ENCODE assay signal across 13 mouse cellular contexts in genomic region chr9:13809937-13810336, GRCm38 (mm10). TPM values are rescaled to one million over a fixed set of nuclear protein-coding genes. Genes with fewer than 3 reads are reported as not detected.
DNase-seq lines count a peak whose midpoint lies in the region; ATAC-seq and TF ChIP-seq lines count a peak whose summit lies in the region.
"Had no signal": no experiment of that assay in that cellular context is flagged by ENCODE, and none has a peak within 500 bp of the region (broad histone marks: within the 10 kb centered on the region; RNA-seq: fewer than 3 reads in every experiment).

No protein-coding gene starts in this region.

- no peaks in the 10 kb centered on the region for H3K79me2 ChIP-seq in MEL (ENCODE audit: control insufficient read depth, insufficient read depth, low read length, poor library complexity)

- peak; percentile 44 for TF ChIP-seq RAD21 in MEL (IDR thresholded peaks at IDR 0.05; ENCODE audit: low read depth, low read length)

- H3K9ac ChIP-seq in forebrain, postnatal 0 days = no peak overlapping the region
- no peak overlapping the region for H3K9ac ChIP-seq in forebrain, embryonic 16.5 days (replicated peaks; ENCODE audit: low read depth, low read length)
- no peak overlapping the region for H3K9ac ChIP-seq in lung, embryonic 14.5 days
- H3K9ac ChIP-seq in MEL (ENCODE audit: control insufficient read depth, low read depth, low read length, poor library complexity, severe bottlenecking) = no peak overlapping the region
- H3K9ac ChIP-seq: limb, embryonic 12.5 days had no signal

- H3K4me3 ChIP-seq in forebrain, postnatal 0 days (ENCODE audit: low read depth, low read length) = no peak overlapping the region
- H3K4me3 ChIP-seq in forebrain, embryonic 16.5 days (replicated peaks; ENCODE audit: low read length) = no peak overlapping the region
- H3K4me3 ChIP-seq in lung, embryonic 14.5 days (ENCODE audit: low read depth, low read length) = no peak overlapping the region
- H3K4me3 ChIP-seq in MEL (ENCODE audit: control insufficient read depth in 1 of 2, insufficient read depth in 1 of 2, low read depth in 2 of 2, low read length in 2 of 2) = no peak overlapping the region
- H3K4me3 ChIP-seq: forebrain, embryonic 10.5 days; limb, embryonic 12.5 days; midbrain, embryonic 10.5 days had no signal

- TF ChIP-seq EP300 in MEL (IDR thresholded peaks at IDR 0.05; ENCODE audit: low read depth in 1 of 2, low read length in 2 of 2) = no peak

- peak; percentile 14 for DNase-seq in forebrain, postnatal 0 days
- DNase-seq in lung, embryonic 14.5 days = no peak
- no peak for DNase-seq in lung, postnatal 14 days
- peak; percentile 84 for DNase-seq in MEL (ENCODE audit: low read depth, low spot score)
- DNase-seq in cerebellum, adult 8-10 months = no peak
- no peak for DNase-seq in right cerebral cortex, postnatal 14 days
- DNase-seq: adrenal gland, postnatal 36 days; cerebellum, postnatal 25 days had no signal

- no peaks in the 10 kb centered on the region for H3K27me3 ChIP-seq in forebrain, postnatal 0 days (ENCODE audit: insufficient read depth, low read length)
- no peaks in the 10 kb centered on the region for H3K27me3 ChIP-seq in forebrain, embryonic 16.5 days (replicated peaks; ENCODE audit: control insufficient read depth, insufficient read depth, low read length)
- H3K27me3 ChIP-seq in lung, embryonic 14.5 days (ENCODE audit: insufficient read depth, low read length) = no peaks in the 10 kb centered on the region
- H3K27me3 ChIP-seq in MEL (ENCODE audit: control insufficient read depth in 1 of 2, insufficient read depth in 2 of 2, low read length in 2 of 2) = no peaks in the 10 kb centered on the region
- H3K27me3 ChIP-seq: limb, embryonic 12.5 days had no signal

- H3K4me2 ChIP-seq in forebrain, postnatal 0 days (ENCODE audit: low read depth) = no peak overlapping the region
- no peak overlapping the region for H3K4me2 ChIP-seq in forebrain, embryonic 16.5 days (ENCODE audit: low read length)
- no peak overlapping the region for H3K4me2 ChIP-seq in lung, embryonic 14.5 days
- H3K4me2 ChIP-seq: limb, embryonic 12.5 days had no signal

- peak; percentile 49 for TF ChIP-seq CTCF in forebrain, postnatal 0 days (IDR thresholded peaks at IDR 0.05; ENCODE audit: low read depth)
- peak; percentile 30; the same call in 1 of the 2 replicates for TF ChIP-seq CTCF in lung, embryonic 14.5 days (IDR thresholded peaks at IDR 0.05; ENCODE audit: low read depth)
- peak; percentile 64 to 81 (median 76) for TF ChIP-seq CTCF in MEL (IDR thresholded peaks at IDR 0.05 in 2 of 3, conservative IDR thresholded peaks at IDR 0.05 in 1 of 3; ENCODE audit: control insufficient read depth in 1 of 3, insufficient read depth in 1 of 3, low read depth in 2 of 3, low read length in 3 of 3, poor library complexity in 1 of 3, severe bottlenecking in 1 of 3)

- peaks cover 54% of the 10 kb centered on the region for H3K36me3 ChIP-seq in forebrain, postnatal 0 days (ENCODE audit: insufficient read depth)
- H3K36me3 ChIP-seq in forebrain, embryonic 16.5 days (ENCODE audit: control insufficient read depth, insufficient read depth) = peaks cover 34% of the 10 kb centered on the region
- H3K36me3 ChIP-seq in lung, embryonic 14.5 days (ENCODE audit: insufficient read depth) = peaks cover 91% of the 10 kb centered on the region
- H3K36me3 ChIP-seq in MEL (ENCODE audit: control insufficient read depth in 1 of 2, insufficient read depth in 2 of 2, low read length in 2 of 2) = peaks cover 5 to 90% of the 10 kb centered on the region in 2 experiments

- H3K4me1 ChIP-seq in forebrain, postnatal 0 days (ENCODE audit: insufficient read depth) = no peaks in the 10 kb centered on the region
- no peaks in the 10 kb centered on the region for H3K4me1 ChIP-seq in forebrain, embryonic 16.5 days (replicated peaks; ENCODE audit: control insufficient read depth, insufficient read depth, low read length)
- H3K4me1 ChIP-seq in lung, embryonic 14.5 days (ENCODE audit: insufficient read depth) = no peaks in the 10 kb centered on the region
- no peaks in the 10 kb centered on the region for H3K4me1 ChIP-seq in MEL (ENCODE audit: control insufficient read depth in 1 of 2, insufficient read depth in 2 of 2, low read length in 2 of 2)
- H3K4me1 ChIP-seq: forebrain, embryonic 10.5 days; limb, embryonic 12.5 days; midbrain, embryonic 10.5 days had no signal

- H3K9me3 ChIP-seq in forebrain, postnatal 0 days (ENCODE audit: low read length) = no peaks in the 10 kb centered on the region
- no peaks in the 10 kb centered on the region for H3K9me3 ChIP-seq in forebrain, embryonic 16.5 days (ENCODE audit: control insufficient read depth, low read length)
- no peaks in the 10 kb centered on the region for H3K9me3 ChIP-seq in lung, embryonic 14.5 days (ENCODE audit: low read depth, low read length)
- H3K9me3 ChIP-seq in MEL (replicated peaks; ENCODE audit: insufficient read depth, low read length) = no peaks in the 10 kb centered on the region
- H3K9me3 ChIP-seq: forebrain, embryonic 10.5 days; limb, embryonic 12.5 days; midbrain, embryonic 10.5 days had no signal

- TF ChIP-seq POLR2A in MEL (IDR thresholded peaks at IDR 0.05; ENCODE audit: control insufficient read depth in 1 of 2, insufficient read depth in 1 of 2, low read depth in 1 of 2, low read length in 2 of 2, poor library complexity in 1 of 2) = no peak; a peak in 1 of 4 replicates

- ATAC-seq in forebrain, postnatal 0 days = peak; percentile 73
- ATAC-seq in forebrain, embryonic 16.5 days = no peak
- ATAC-seq in lung, embryonic 14.5 days (ENCODE audit: insufficient read depth) = no peak
- 0 out of 2 replicates have a peak, but pooled peaks have one; percentile 35 for ATAC-seq in megakaryocyte, adult 5-6 weeks (ENCODE audit: poor library complexity, severe bottlenecking)

- H3K27ac ChIP-seq in forebrain, postnatal 0 days (ENCODE audit: low read depth, low read length) = no peak overlapping the region
- no peak overlapping the region for H3K27ac ChIP-seq in forebrain, embryonic 16.5 days (ENCODE audit: low read length)
- H3K27ac ChIP-seq in lung, embryonic 14.5 days (ENCODE audit: low read depth) = no peak overlapping the region
- H3K27ac ChIP-seq in MEL (ENCODE audit: control insufficient read depth, low read depth, low read length) = no peak overlapping the region
- H3K27ac ChIP-seq: forebrain, embryonic 10.5 days; limb, embryonic 12.5 days; midbrain, embryonic 10.5 days had no signal

TF ChIP-seq in MEL, 35 proteins besides CTCF, POLR2A, EP300 and RAD21:
- TF ChIP-seq MYC (IDR thresholded peaks at IDR 0.05; ENCODE audit: low read depth, low read length) = 0 out of 2 replicates have a peak, but pooled peaks have one; percentile 41
- no peak for TF ChIP-seq ZKSCAN1 (IDR thresholded peaks at IDR 0.05; ENCODE audit: low read depth, low read length)
- peak; percentile 22; the same call in 1 of the 2 replicates for TF ChIP-seq ZC3H11A (IDR thresholded peaks at IDR 0.05; ENCODE audit: low read depth, low read length)
- no peak for TF ChIP-seq MEF2A (IDR thresholded peaks at IDR 0.05; ENCODE audit: extremely low read depth, insufficient replicate concordance, low read depth, low read length, poor library complexity, severe bottlenecking)
- TF ChIP-seq ZMIZ1 (IDR thresholded peaks at IDR 0.05; ENCODE audit: low read depth, low read length) = peak; percentile 72; the same call in 1 of the 2 replicates
- no peak for TF ChIP-seq TCF12 (IDR thresholded peaks at IDR 0.05; ENCODE audit: low read depth, low read length)
- TF ChIP-seq USF1 (IDR thresholded peaks at IDR 0.05; ENCODE audit: low read depth, low read length) = peak; percentile 42; the same call in 1 of the 2 replicates
- peak; percentile 68 for TF ChIP-seq SMC3 (IDR thresholded peaks at IDR 0.05; ENCODE audit: low read depth, low read length)
- TF ChIP-seq SIN3A (IDR thresholded peaks at IDR 0.05; ENCODE audit: low read length) = 0 out of 2 replicates have a peak, but pooled peaks have one; percentile 29
- TF ChIP-seq MYB (IDR thresholded peaks at IDR 0.05; ENCODE audit: low read depth, low read length) = 0 out of 2 replicates have a peak, but pooled peaks have one; percentile 13
- TF ChIP-seq BHLHE40 (IDR thresholded peaks at IDR 0.05; ENCODE audit: borderline replicate concordance, low read depth, low read length) = peak; percentile 15; the same call in 1 of the 2 replicates
- TF ChIP-seq GABPA (IDR thresholded peaks at IDR 0.05; ENCODE audit: low read depth, low read length) = 0 out of 2 replicates have a peak, but pooled peaks have one; percentile 36

RNA-seq across cellular contexts. Expression of gene Cep57, which starts 17.0 kb away (rescaled TPM):
- 31.9 and 33.2 TPM in 2 replicates for total RNA-seq in forebrain, postnatal 0 days (2014; rRNA removed)
- 39.9 and 40.8 TPM in 2 replicates for polyA plus RNA-seq in forebrain, postnatal 0 days (2015; fragmentation: Nextera tagmentation; extraction: Ambion mirVana)
- 41.5 and 46.9 TPM in 2 replicates for polyA plus RNA-seq in forebrain, embryonic 16.5 days (2015; fragmentation: Nextera tagmentation; extraction: Ambion mirVana)
- polyA plus RNA-seq in lung, embryonic 14.5 days (2014; fragmentation: Nextera tagmentation; extraction: Ambion mirVana) = 57.3 and 62.1 TPM in 2 replicates
- 89.3 and 98.7 TPM in 2 replicates for total RNA-seq in MEL (2012; rRNA removed)
- 100 to 1,000 TPM; 119 to 142 TPM for polyA plus RNA-seq in MEL (2012; ENCODE audit: insufficient read depth in 1 of 2, insufficient read length in 2 of 2, low read depth in 1 of 2, low replicate concordance in 2 of 2, missing spikeins in 1 of 2)
- total RNA-seq in megakaryocyte, adult 5-6 weeks (2015) = 35.8 and 39.9 TPM in 2 replicates
- 46.2 and 48.4 TPM in 2 replicates for total RNA-seq in megakaryocyte, adult 5-6 weeks (2017)

RNA-seq across cellular contexts. Expression of gene Fam76b, which starts 17.6 kb away (rescaled TPM):
- 34.8 and 43.1 TPM in 2 replicates for total RNA-seq in forebrain, postnatal 0 days (2014; rRNA removed)
- polyA plus RNA-seq in forebrain, postnatal 0 days (2015; fragmentation: Nextera tagmentation; extraction: Ambion mirVana) = 12.3 and 13.3 TPM in 2 replicates
- 24.9 and 27.9 TPM in 2 replicates for polyA plus RNA-seq in forebrain, embryonic 16.5 days (2015; fragmentation: Nextera tagmentation; extraction: Ambion mirVana)
- polyA plus RNA-seq in lung, embryonic 14.5 days (2014; fragmentation: Nextera tagmentation; extraction: Ambion mirVana) = 28.1 and 29.8 TPM in 2 replicates
- total RNA-seq in MEL (2012; rRNA removed) = 27.9 and 32.3 TPM in 2 replicates
- polyA plus RNA-seq in MEL (2012; ENCODE audit: insufficient read depth in 1 of 2, insufficient read length in 2 of 2, low read depth in 1 of 2, low replicate concordance in 2 of 2, missing spikeins in 1 of 2) = 10 to 100 TPM; 39.2 to 43.8 TPM
- total RNA-seq in megakaryocyte, adult 5-6 weeks (2015) = 59.9 and 65.9 TPM in 2 replicates
- total RNA-seq in megakaryocyte, adult 5-6 weeks (2017) = 75.8 and 89.9 TPM in 2 replicates

Comparison
In these comparisons a context has a peak if more than half of its experiments do, and no peak if none do; other contexts are left out.
1. ATAC-seq: peak in forebrain, postnatal 0 days (single experiment) and megakaryocyte, adult 5-6 weeks (single experiment); none in forebrain, embryonic 16.5 days (single experiment) and lung, embryonic 14.5 days (single experiment).
2. DNase-seq: peak in forebrain, postnatal 0 days (single experiment) and MEL (single experiment); none in lung, embryonic 14.5 days (single experiment), lung, postnatal 14 days (single experiment), cerebellum, adult 8-10 months (single experiment) and right cerebral cortex, postnatal 14 days (single experiment).
3. Peak in every context shown above with its lines, with median percentiles within 50 percentile points of each other: CTCF ChIP-seq.